Mouse (Mus musculus): ENCODE results near the gene Fut8. TPM values are rescaled to one million over a fixed set of nuclear protein-coding genes. Genes with fewer than 3 reads are reported as not detected.

The Fut8 gene
- polyA plus RNA-seq, 1 experiment from 2014 or later: 17.2 TPM

- Histone ChIP-seq H3K9ac (ENCODE audit: low read length) (no peak overlapping the region), H3K36me3 (ENCODE audit: control insufficient read depth, insufficient read depth, low read length) (no peaks in the 10 kb centered on the region), H3K27me3 (replicated peaks; ENCODE audit: control insufficient read depth, insufficient read depth, low read length) (no peaks in the 10 kb centered on the region), H3K4me1 (replicated peaks; ENCODE audit: control insufficient read depth, insufficient read depth, low read length) (no peaks in the 10 kb centered on the region), H3K4me2 (ENCODE audit: low read length) (no peak overlapping the region), H3K4me3 (ENCODE audit: low read depth, low read length) (no peak overlapping the region), H3K9me3 (ENCODE audit: control insufficient read depth, low read length) (no peaks in the 10 kb centered on the region), H3K27ac (ENCODE audit: low read depth) (no peak overlapping the region)
- no peak for ATAC-seq (replicated peaks; ENCODE audit: low FRiP score, low TSS enrichment, low read depth)
- 77% methylated on average over 3 of the region's 3 CpGs for WGBS
- no peak for DNase-seq (ENCODE audit: low spot score)
These were observed 12.2 kb upstream of the Fut8 start for GRCm38 (mm10) chr12:77225727-77226126.

GRCm38 (mm10) chr12:77235958-77236357 lies 2.0 kb upstream of the Fut8 start:
- WGBS: 54% methylated on average over 4 of the region's 4 CpGs
- H3K4me2 ChIP-seq (ENCODE audit: low read length): no peak overlapping the region
- ATAC-seq (replicated peaks; ENCODE audit: low FRiP score, low TSS enrichment, low read depth) (no peak), DNase-seq (ENCODE audit: low spot score) (no peak)
- H3K4me3 ChIP-seq (ENCODE audit: low read depth, low read length): no peak overlapping the region
- peaks cover 5% of the 10 kb centered on the region; the same call in 1 of the 2 replicates for H3K4me1 ChIP-seq (replicated peaks; ENCODE audit: control insufficient read depth, insufficient read depth, low read length)
- no peaks in the 10 kb centered on the region for H3K9me3 ChIP-seq (ENCODE audit: control insufficient read depth, low read length)
- no peaks in the 10 kb centered on the region for H3K36me3 ChIP-seq (ENCODE audit: control insufficient read depth, insufficient read depth, low read length)
- no peak overlapping the region for H3K27ac ChIP-seq (ENCODE audit: low read depth)
- no peak overlapping the region for H3K9ac ChIP-seq (ENCODE audit: low read length)
- H3K27me3 ChIP-seq (replicated peaks; ENCODE audit: control insufficient read depth, insufficient read depth, low read length): no peaks in the 10 kb centered on the region

DNA sequence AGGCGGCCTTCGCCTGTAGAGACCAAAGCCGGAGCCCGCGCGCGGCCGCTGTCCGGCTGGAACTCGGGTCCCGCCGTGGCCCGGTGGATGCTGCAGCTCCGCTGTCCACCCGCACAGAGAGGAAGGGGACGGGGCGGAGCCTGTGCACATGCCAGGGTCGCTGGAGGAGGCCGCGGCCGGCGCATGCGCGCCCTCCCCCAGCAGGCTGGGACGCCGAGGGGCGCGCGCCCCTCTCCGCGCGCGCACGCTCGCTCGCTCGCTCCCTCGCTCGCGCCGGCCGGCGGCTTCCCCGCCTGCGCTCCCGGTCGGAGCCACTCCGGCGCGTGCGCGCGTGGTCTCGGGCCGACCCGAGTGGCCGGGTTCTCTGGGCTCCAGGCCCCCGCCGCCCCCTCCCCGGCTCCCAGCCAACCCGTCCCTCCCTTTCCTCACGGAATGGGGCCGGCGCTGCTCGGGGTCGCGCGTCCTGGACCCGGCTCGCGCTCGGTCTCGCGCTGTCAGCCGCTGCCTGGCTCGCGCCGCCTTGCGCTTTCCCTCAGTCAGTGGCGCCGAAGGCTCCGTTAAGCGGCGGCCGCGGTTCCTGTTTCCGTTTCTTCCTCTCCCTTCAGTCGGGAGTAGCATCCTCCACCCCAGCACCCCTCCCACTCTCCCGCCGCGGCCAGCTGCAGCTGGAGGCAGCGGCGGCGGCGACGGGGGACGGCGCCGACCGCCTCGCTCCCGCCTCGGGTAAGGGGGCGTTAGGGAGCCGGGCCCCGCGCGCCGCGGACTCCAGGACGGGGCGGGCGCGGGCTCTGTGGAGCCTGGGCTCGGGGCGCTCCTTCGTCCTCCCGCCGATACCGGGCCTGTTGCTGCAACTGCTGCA lies 835 bp downstream of the Fut8 start:
- peak; percentile 96 for ATAC-seq (replicated peaks; ENCODE audit: low FRiP score, low TSS enrichment, low read depth)
- Histone ChIP-seq H3K4me3 (ENCODE audit: low read depth, low read length) (peak overlapping the region; percentile 73), H3K9me3 (ENCODE audit: control insufficient read depth, low read length) (no peaks in the 10 kb centered on the region), H3K27ac (ENCODE audit: low read depth) (peak overlapping the region; percentile 88), H3K9ac (ENCODE audit: low read length) (peak overlapping the region; percentile 87), H3K36me3 (ENCODE audit: control insufficient read depth, insufficient read depth, low read length) (no peaks in the 10 kb centered on the region), H3K27me3 (replicated peaks; ENCODE audit: control insufficient read depth, insufficient read depth, low read length) (no peaks in the 10 kb centered on the region), H3K4me1 (replicated peaks; ENCODE audit: control insufficient read depth, insufficient read depth, low read length) (peaks cover 5% of the 10 kb centered on the region; the same call in 1 of the 2 replicates), H3K4me2 (ENCODE audit: low read length) (peak overlapping the region; percentile 83)
- DNase-seq (ENCODE audit: low spot score): peak; percentile 90
- under 1% methylated on average over 83 of the region's 120 CpGs for WGBS

DNA sequence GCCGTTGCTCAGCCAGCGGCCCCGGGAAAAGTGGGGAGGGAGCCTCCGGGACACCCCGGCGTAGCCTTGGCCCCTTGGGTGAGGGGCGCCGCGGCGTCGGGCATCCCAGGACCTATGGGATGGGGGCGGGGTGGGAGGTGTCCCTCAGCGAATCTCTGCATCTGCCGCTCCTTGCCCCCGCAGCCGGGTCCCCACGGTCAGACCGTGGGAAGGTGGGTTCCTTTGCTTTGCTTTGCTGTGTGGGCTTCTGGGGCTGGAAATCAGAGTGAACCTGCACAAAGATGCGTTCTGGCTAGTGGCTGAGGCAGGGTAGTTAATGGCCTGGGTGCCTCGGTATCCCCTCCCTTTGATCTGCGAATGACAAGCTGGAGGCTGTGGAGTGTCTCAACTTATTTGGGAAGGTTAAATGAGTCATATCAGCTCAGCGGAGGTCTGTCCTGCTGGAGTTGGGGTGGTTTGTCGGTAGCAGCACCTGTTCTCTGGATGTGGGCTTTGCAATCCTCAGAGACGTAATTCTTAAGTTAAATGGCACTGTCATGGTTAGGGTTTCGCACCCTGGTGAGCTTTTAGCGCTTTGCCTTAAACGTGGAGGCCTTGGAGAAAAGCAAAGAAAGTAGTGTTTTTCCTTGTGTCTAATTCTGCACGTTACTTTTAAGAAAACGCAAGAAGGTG lies 1.6 kb downstream of the Fut8 start:
- peak overlapping the region; percentile 87 for H3K9ac ChIP-seq (ENCODE audit: low read length)
- peak overlapping the region; percentile 88 for H3K27ac ChIP-seq (ENCODE audit: low read depth)
- H3K9me3 ChIP-seq (ENCODE audit: control insufficient read depth, low read length): no peaks in the 10 kb centered on the region
- H3K36me3 ChIP-seq (ENCODE audit: control insufficient read depth, insufficient read depth, low read length): no peaks in the 10 kb centered on the region
- H3K4me3 ChIP-seq (ENCODE audit: low read depth, low read length): peak overlapping the region; percentile 73
- peak overlapping the region; percentile 83 for H3K4me2 ChIP-seq (ENCODE audit: low read length)
- H3K4me1 ChIP-seq (replicated peaks; ENCODE audit: control insufficient read depth, insufficient read depth, low read length): peaks cover 5% of the 10 kb centered on the region; the same call in 1 of the 2 replicates
- no peak for DNase-seq (ENCODE audit: low spot score)
- no peaks in the 10 kb centered on the region for H3K27me3 ChIP-seq (replicated peaks; ENCODE audit: control insufficient read depth, insufficient read depth, low read length)
- peak; percentile 17; the same call in 1 of the 2 replicates for ATAC-seq (replicated peaks; ENCODE audit: low FRiP score, low TSS enrichment, low read depth)
- under 1% methylated on average over 29 of the region's 29 CpGs for WGBS

DNA sequence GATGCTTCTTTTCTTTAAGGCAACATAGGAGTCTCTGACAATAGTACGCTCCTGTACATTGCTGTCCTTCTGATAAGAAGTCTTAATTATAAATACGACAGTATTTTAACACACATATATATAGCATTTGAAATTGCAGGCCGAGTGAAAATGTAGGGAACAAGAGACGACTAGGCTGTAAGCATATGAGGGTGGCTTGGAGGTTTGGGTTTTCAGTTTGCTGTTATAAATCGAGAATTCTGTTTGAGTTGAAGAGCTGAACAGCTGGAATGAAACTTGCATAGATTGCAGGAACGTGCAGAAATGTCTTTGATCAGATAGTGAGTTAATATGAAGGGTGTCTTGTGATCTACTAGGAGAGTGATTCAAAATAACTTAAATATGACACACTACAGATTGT lies 2.4 kb downstream of the Fut8 start:
- peaks cover 5% of the 10 kb centered on the region; the same call in 1 of the 2 replicates for H3K4me1 ChIP-seq (replicated peaks; ENCODE audit: control insufficient read depth, insufficient read depth, low read length)
- H3K4me2 ChIP-seq (ENCODE audit: low read length): no peak overlapping the region
- no peak overlapping the region for H3K27ac ChIP-seq (ENCODE audit: low read depth)
- no peak overlapping the region for H3K4me3 ChIP-seq (ENCODE audit: low read depth, low read length)
- no peak for DNase-seq (ENCODE audit: low spot score)
- 49% methylated on average over 6 of the region's 6 CpGs for WGBS
- no peak overlapping the region for H3K9ac ChIP-seq (ENCODE audit: low read length)
- no peaks in the 10 kb centered on the region for H3K36me3 ChIP-seq (ENCODE audit: control insufficient read depth, insufficient read depth, low read length)
- H3K27me3 ChIP-seq (replicated peaks; ENCODE audit: control insufficient read depth, insufficient read depth, low read length): no peaks in the 10 kb centered on the region
- ATAC-seq (replicated peaks; ENCODE audit: low FRiP score, low TSS enrichment, low read depth): no peak
- no peaks in the 10 kb centered on the region for H3K9me3 ChIP-seq (ENCODE audit: control insufficient read depth, low read length)

DNA sequence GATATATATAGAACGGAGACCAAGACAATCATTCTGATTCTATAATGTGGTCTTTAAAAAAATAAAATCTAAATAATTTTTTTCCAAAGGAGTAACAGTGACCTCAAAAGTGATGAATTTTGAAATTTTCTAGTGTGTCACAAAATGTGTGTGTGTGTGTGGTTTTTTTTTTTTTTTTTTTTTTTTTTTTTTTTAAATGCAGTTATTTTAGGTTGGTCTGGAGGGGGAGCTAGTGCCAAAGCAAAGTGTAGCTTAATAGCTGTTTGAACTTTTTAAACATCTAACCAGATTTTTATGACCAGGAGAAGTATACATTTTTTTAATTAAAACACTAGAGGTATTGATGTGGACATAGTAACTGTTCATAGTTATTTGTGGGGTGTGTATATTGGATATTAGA lies 2.9 kb downstream of the Fut8 start:
- no peak for ATAC-seq (replicated peaks; ENCODE audit: low FRiP score, low TSS enrichment, low read depth)
- Histone ChIP-seq H3K9me3 (ENCODE audit: control insufficient read depth, low read length) (no peaks in the 10 kb centered on the region), H3K4me2 (ENCODE audit: low read length) (no peak overlapping the region), H3K9ac (ENCODE audit: low read length) (no peak overlapping the region), H3K4me1 (replicated peaks; ENCODE audit: control insufficient read depth, insufficient read depth, low read length) (peaks cover 5% of the 10 kb centered on the region; the same call in 1 of the 2 replicates), H3K36me3 (ENCODE audit: control insufficient read depth, insufficient read depth, low read length) (no peaks in the 10 kb centered on the region), H3K4me3 (ENCODE audit: low read depth, low read length) (no peak overlapping the region), H3K27ac (ENCODE audit: low read depth) (no peak overlapping the region), H3K27me3 (replicated peaks; ENCODE audit: control insufficient read depth, insufficient read depth, low read length) (no peaks in the 10 kb centered on the region)
- no peak for DNase-seq (ENCODE audit: low spot score)
- WGBS: 79% methylated on average over 1 of the region's 1 CpGs

DNA sequence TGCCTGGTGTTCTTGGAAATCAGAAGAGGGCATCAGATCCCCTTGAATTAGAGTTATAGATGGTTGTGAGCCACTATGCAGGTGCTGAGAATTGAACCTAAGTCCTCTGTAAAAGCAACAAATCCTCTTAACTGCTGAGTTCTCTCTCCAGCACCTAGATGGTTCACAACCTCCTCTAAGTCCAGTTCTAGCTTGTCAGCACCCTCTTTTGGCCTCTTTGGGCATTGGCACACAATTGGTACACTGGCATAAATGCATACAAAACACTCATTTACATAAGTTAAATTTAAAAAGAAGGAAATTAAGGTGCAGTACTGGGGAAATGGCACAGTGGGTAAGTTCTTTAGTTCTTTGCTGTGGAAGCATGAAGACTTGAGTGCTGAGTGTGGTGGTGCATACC lies 24.7 kb downstream of the Fut8 start:
- DNase-seq (ENCODE audit: low spot score): no peak
- Histone ChIP-seq H3K4me2 (ENCODE audit: low read length) (no peak overlapping the region), H3K9me3 (ENCODE audit: control insufficient read depth, low read length) (no peaks in the 10 kb centered on the region), H3K9ac (ENCODE audit: low read length) (no peak overlapping the region), H3K4me3 (ENCODE audit: low read depth, low read length) (no peak overlapping the region), H3K27me3 (replicated peaks; ENCODE audit: control insufficient read depth, insufficient read depth, low read length) (no peaks in the 10 kb centered on the region), H3K4me1 (replicated peaks; ENCODE audit: control insufficient read depth, insufficient read depth, low read length) (no peaks in the 10 kb centered on the region), H3K27ac (ENCODE audit: low read depth) (no peak overlapping the region), H3K36me3 (ENCODE audit: control insufficient read depth, insufficient read depth, low read length) (no peaks in the 10 kb centered on the region)
- no peak for ATAC-seq (replicated peaks; ENCODE audit: low FRiP score, low TSS enrichment, low read depth)

- Histone ChIP-seq H3K36me3 (ENCODE audit: control insufficient read depth, insufficient read depth, low read length) (no peaks in the 10 kb centered on the region), H3K4me3 (ENCODE audit: low read depth, low read length) (no peak overlapping the region), H3K4me1 (replicated peaks; ENCODE audit: control insufficient read depth, insufficient read depth, low read length) (no peaks in the 10 kb centered on the region), H3K27me3 (replicated peaks; ENCODE audit: control insufficient read depth, insufficient read depth, low read length) (no peaks in the 10 kb centered on the region), H3K9me3 (ENCODE audit: control insufficient read depth, low read length) (no peaks in the 10 kb centered on the region), H3K4me2 (ENCODE audit: low read length) (no peak overlapping the region), H3K9ac (ENCODE audit: low read length) (no peak overlapping the region), H3K27ac (ENCODE audit: low read depth) (no peak overlapping the region)
- ATAC-seq (replicated peaks; ENCODE audit: low FRiP score, low TSS enrichment, low read depth) (no peak), DNase-seq (ENCODE audit: low spot score) (no peak)
- WGBS: 83% methylated on average over 2 of the region's 2 CpGs
These were observed 25.9 kb downstream of the Fut8 start for GRCm38 (mm10) chr12:77263816-77264215.
